Mouse (Mus musculus) stomach, postnatal 0 days (tissue): ENCODE data around the gene Catip.

Source experiments
- CTCF ChIP-seq: IDR thresholded peaks from 2 replicates; pipeline ENCODE4 v1.5.1; 2016; ENCODE audit warnings: antibody characterized with exemption, low read depth, mild to moderate bottlenecking, moderate library complexity
- EP300 ChIP-seq: optimal IDR thresholded peaks from 2 replicates; pipeline ENCODE3; 2016; ENCODE audit warnings: antibody characterized with exemption

GRCm38 (mm10) chr1:74388398-74388920 is 26.6 kb downstream of the Catip start:
- no peak for TF ChIP-seq CTCF
- no peak for TF ChIP-seq EP300
